Mouse (Mus musculus) lung, adult 18-20 months (tissue): Measurements from ENCODE around the gene Slc35a2.

Source experiments
- DNase-seq, 2 experiments: peaks; one replicate each; pipeline ENCODE4 v3.0.0; 2022; ENCODE audit warnings: mixed read lengths in 2 of 2

Gene Slc35a2

GRCm38 (mm10) chrX:7883841-7884567, at the start of gene Slc35a2:
Slc35a2 (plus strand) TSS chrX:7884028.
- DNase-seq, result peak; percentile 91 to 94

- no peak for DNase-seq
These were observed 46.7 kb upstream of the Slc35a2 start for GRCm38 (mm10) chrX:7837146-7837545.

- DNase-seq, result no peak
These were observed 43.0 kb upstream of the Slc35a2 start for GRCm38 (mm10) chrX:7840842-7841162.

- DNase-seq, result peak; percentile 95 to 97
These were observed 42.4 kb upstream of the Slc35a2 start, which contains the start of gene Otud5 for GRCm38 (mm10) chrX:7841163-7842162. Otud5 (plus strand) TSS chrX:7841364.

GRCm38 (mm10) chrX:7842318-7842717, 41.5 kb upstream of the Slc35a2 start:
- peak; percentile 5 to 7 for DNase-seq

- DNase-seq, result no peak
These were observed 36.0 kb upstream of the Slc35a2 start for GRCm38 (mm10) chrX:7847845-7848244.

GRCm38 (mm10) chrX:7854578-7854977, 29.2 kb upstream of the Slc35a2 start:
- peak; percentile 17 to 31 for DNase-seq

- no peak for DNase-seq
These were observed 24.6 kb upstream of the Slc35a2 start for GRCm38 (mm10) chrX:7859191-7859753.

- no peak for DNase-seq
These were observed 20.6 kb upstream of the Slc35a2 start for GRCm38 (mm10) chrX:7863181-7863580.

- DNase-seq, result no peak
These were observed 19.3 kb upstream of the Slc35a2 start for GRCm38 (mm10) chrX:7864551-7864950.

- DNase-seq, result no peak
These were observed 18.5 kb upstream of the Slc35a2 start for GRCm38 (mm10) chrX:7865343-7865742.

GRCm38 (mm10) chrX:7865786-7866185, 18.0 kb upstream of the Slc35a2 start:
- DNase-seq, result no peak

- DNase-seq, result no peak
These were observed 16.7 kb upstream of the Slc35a2 start for GRCm38 (mm10) chrX:7867141-7867540.

GRCm38 (mm10) chrX:7868506-7868905, 15.3 kb upstream of the Slc35a2 start:
- no peak for DNase-seq

- no peak for DNase-seq
These were observed 14.0 kb upstream of the Slc35a2 start for GRCm38 (mm10) chrX:7869826-7870225.

GRCm38 (mm10) chrX:7878007-7878419, 5.8 kb upstream of the Slc35a2 start, which contains the start of gene Pim2:
Pim2 (plus strand) TSS chrX:7878262.
- peak; percentile 88 to 90 for DNase-seq

GRCm38 (mm10) chrX:7878495-7878894, 5.3 kb upstream of the Slc35a2 start:
- DNase-seq, result peak in 1 of 2 experiments; percentile 16

GRCm38 (mm10) chrX:7879819-7880218, 4.0 kb upstream of the Slc35a2 start:
- DNase-seq, result peak; percentile 56 to 70

GRCm38 (mm10) chrX:7898211-7898610, 14.4 kb downstream of the Slc35a2 start:
- no peak for DNase-seq

GRCm38 (mm10) chrX:7898880-7899874, 15.3 kb downstream of the Slc35a2 start, which contains the start of the genes Pqbp1 and Timm17b:
Pqbp1 (minus strand) TSS chrX:7899269.
Timm17b (plus strand) TSS chrX:7899357.
- peak; percentile 92 to 94 for DNase-seq

GRCm38 (mm10) chrX:7904441-7904840, 20.6 kb downstream of the Slc35a2 start:
- DNase-seq, result no peak

GRCm38 (mm10) chrX:7907735-7908134, 23.9 kb downstream of the Slc35a2 start, which contains the start of gene Gm10491:
Gm10491 (minus strand) TSS chrX:7907835.
- DNase-seq, result no peak
